Mouse (Mus musculus): ENCODE data around the gene Mag. TPM values are rescaled to one million over a fixed set of nuclear protein-coding genes. Genes with fewer than 3 reads are reported as not detected.

Gene Mag
- polyA plus RNA-seq (2012; rRNA removed), result 0.71 and 0.94 TPM in 2 replicates

DNA sequence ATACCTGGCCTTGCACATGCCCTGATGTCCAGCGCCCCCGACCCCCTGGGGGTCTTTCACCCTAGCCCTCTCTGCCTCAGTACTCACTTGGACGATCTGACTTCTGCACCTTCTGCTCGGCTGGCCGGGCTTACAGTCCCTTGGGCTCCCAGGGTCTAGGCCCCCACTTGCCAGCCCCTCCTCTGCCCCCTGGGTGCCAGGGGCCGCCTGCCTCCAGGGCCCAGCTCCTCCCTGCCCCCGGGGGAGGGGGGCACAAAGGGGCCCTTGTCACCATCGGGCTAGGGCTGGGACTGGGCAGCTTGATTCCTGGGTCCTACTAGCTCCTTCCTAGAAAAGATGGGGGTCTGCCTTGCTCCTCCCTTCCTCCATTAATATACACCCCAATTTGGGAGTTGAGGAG is at the start of gene Mag:
Gene Mag (minus strand): TSS at position 142 of the 400 bp plus-strand sequence.
- Histone ChIP-seq H3K36me3 (ENCODE audit: control insufficient read depth, insufficient read depth, low read length) (no peaks in the 10 kb centered on the region), H3K4me1 (ENCODE audit: control insufficient read depth, insufficient read depth, low read length) (no peaks in the 10 kb centered on the region), H3K27me3 (replicated peaks; ENCODE audit: control insufficient read depth, insufficient read depth, low read length) (no peaks in the 10 kb centered on the region), H3K27ac (ENCODE audit: insufficient read depth, low read depth, low read length) (no peak within 1 kb of the TSS), H3K4me3 (ENCODE audit: insufficient read depth, low read depth, low read length) (no peak within 1 kb of the TSS)
- 78% methylated on average over 7 of the region's 8 CpGs for WGBS
- TF ChIP-seq POLR2A (IDR thresholded peaks at IDR 0.05; ENCODE audit: low read depth, low read length) (no peak), CTCF (conservative IDR thresholded peaks at IDR 0.05; ENCODE audit: insufficient read depth, insufficient read length, low read depth, low read length) (no peak)
- no peak for DNase-seq

DNA sequence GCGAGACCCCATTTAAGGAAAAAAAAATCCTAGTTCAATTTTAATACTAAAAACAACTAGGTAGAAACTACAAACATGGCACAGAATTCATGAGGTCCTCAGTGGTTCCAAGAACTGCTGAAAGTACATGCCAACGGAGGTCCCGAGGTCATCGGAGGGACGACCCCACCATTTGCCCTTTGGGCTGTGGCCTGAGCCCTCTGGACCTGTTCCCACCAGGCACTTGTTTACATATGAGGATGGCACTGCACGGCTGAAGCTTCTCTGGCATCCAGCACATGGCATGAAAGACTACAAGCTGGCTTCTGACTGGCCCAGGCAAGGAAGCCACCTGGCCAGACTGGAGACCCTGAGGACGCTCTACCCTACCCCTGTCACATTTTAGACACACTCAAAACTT is 49.7 kb upstream of the Mag start:
- 79% methylated on average over 7 of the region's 7 CpGs for WGBS
- H3K4me1 ChIP-seq (ENCODE audit: control insufficient read depth, insufficient read depth, low read length), result no peaks in the 10 kb centered on the region
- no peaks in the 10 kb centered on the region for H3K27me3 ChIP-seq (replicated peaks; ENCODE audit: control insufficient read depth, insufficient read depth, low read length)
- no peaks in the 10 kb centered on the region for H3K36me3 ChIP-seq (ENCODE audit: control insufficient read depth, insufficient read depth, low read length)
- H3K27ac ChIP-seq (ENCODE audit: insufficient read depth, low read depth, low read length), result no peak overlapping the region
- TF ChIP-seq POLR2A (IDR thresholded peaks at IDR 0.05; ENCODE audit: low read depth, low read length) (no peak), CTCF (conservative IDR thresholded peaks at IDR 0.05; ENCODE audit: insufficient read depth, insufficient read length, low read depth, low read length) (no peak)
- no peak overlapping the region for H3K4me3 ChIP-seq (ENCODE audit: insufficient read depth, low read depth, low read length)
- peak; percentile 43 for DNase-seq

DNA sequence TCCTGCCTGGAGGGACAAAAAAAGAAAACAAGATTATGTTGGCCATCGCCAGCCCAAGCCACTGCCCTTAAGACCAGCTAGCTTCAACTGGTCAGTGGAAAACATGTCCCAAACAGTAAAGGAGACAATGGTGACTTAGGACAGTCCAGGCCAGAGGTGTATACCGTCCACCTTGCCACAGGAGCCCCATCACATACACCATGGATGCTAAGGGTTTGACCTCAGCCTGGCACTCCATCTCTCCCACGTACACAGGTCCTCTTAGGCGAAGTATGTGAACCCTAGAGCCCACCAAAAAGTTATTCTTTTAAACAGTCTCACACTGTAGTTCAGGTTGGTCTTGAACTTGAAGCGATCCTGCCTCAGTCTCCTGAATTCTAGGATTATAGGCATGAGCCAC is 48.2 kb upstream of the Mag start:
- Histone ChIP-seq H3K4me1 (ENCODE audit: control insufficient read depth, insufficient read depth, low read length) (peaks cover 5% of the 10 kb centered on the region; the same call in 1 of the 2 replicates), H3K36me3 (ENCODE audit: control insufficient read depth, insufficient read depth, low read length) (no peaks in the 10 kb centered on the region), H3K27me3 (replicated peaks; ENCODE audit: control insufficient read depth, insufficient read depth, low read length) (no peaks in the 10 kb centered on the region), H3K4me3 (ENCODE audit: insufficient read depth, low read depth, low read length) (no peak overlapping the region), H3K27ac (ENCODE audit: insufficient read depth, low read depth, low read length) (no peak overlapping the region)
- no peak for DNase-seq
- WGBS, result 91% methylated on average over 5 of the region's 5 CpGs
- no peak for TF ChIP-seq POLR2A (IDR thresholded peaks at IDR 0.05; ENCODE audit: low read depth, low read length)
- no peak for TF ChIP-seq CTCF (conservative IDR thresholded peaks at IDR 0.05; ENCODE audit: insufficient read depth, insufficient read length, low read depth, low read length)

DNA sequence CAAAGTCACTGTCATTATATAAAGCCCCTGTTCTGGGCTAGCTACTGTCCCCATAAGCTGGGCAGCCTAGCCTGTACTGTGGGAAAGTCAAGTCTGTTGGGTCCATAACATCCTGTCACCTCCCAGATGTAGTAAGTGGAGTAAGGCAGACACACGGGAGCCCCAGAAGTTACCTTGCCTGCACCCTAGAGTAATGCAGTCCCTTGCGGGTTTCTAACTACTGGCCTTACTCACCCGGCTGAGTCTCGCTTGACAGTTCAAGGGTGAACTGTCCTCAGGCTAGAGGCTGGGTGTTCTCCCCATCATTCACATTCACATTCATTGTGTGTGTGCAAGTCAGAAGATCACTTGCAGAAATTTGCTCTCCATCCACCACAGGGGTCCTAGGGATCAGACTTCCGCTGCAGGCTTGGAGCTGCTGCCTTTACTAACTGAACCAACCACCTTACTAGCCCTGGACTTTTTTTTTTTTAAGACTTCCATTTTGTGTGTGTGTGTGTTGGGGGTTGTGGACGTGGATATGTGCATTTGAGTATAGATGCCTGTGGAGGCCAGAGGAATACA is 45.2 kb upstream of the Mag start:
- H3K4me3 ChIP-seq (ENCODE audit: insufficient read depth, low read depth, low read length), result no peak overlapping the region
- TF ChIP-seq CTCF (conservative IDR thresholded peaks at IDR 0.05; ENCODE audit: insufficient read depth, insufficient read length, low read depth, low read length) (no peak), POLR2A (IDR thresholded peaks at IDR 0.05; ENCODE audit: low read depth, low read length) (no peak)
- no peak overlapping the region for H3K27ac ChIP-seq (ENCODE audit: insufficient read depth, low read depth, low read length)
- H3K27me3 ChIP-seq (replicated peaks; ENCODE audit: control insufficient read depth, insufficient read depth, low read length), result no peaks in the 10 kb centered on the region
- H3K36me3 ChIP-seq (ENCODE audit: control insufficient read depth, insufficient read depth, low read length), result no peaks in the 10 kb centered on the region
- peaks cover 5% of the 10 kb centered on the region; the same call in 1 of the 2 replicates for H3K4me1 ChIP-seq (ENCODE audit: control insufficient read depth, insufficient read depth, low read length)
- 83% methylated on average over 6 of the region's 6 CpGs for WGBS
- no peak for DNase-seq

DNA sequence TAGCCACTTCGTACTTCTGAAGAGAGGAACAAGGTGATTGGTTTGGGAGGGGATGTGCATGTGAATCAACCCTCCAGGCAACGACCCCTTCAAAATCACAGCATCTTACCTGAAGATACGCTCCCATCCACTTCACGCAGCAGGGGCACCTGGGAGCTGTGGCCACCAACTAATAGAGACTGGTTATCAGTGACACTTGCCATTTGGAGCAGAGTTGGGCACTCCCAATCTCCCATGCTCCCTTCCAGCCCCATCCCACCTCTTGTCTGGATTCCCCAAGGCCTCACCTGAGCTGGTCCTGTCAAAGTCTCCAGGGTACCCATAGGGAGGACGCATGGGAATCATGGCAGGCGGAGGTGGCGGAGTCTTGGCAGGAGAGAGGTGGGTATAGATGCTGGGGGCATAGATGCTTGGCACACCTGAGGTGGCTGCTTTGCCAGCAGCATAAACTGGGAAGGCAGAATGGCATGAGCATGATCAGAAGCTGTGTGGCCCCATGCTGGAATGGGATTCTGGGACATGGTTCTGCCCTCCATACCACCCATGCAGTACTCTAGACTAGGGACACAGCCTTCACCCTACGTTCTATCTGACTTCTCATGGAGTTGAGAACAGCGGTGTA is 44.3 kb upstream of the Mag start:
- H3K36me3 ChIP-seq (ENCODE audit: control insufficient read depth, insufficient read depth, low read length), result no peaks in the 10 kb centered on the region; the same call in 1 of the 2 replicates
- no peak for DNase-seq
- no peaks in the 10 kb centered on the region for H3K27me3 ChIP-seq (replicated peaks; ENCODE audit: control insufficient read depth, insufficient read depth, low read length)
- H3K27ac ChIP-seq (ENCODE audit: insufficient read depth, low read depth, low read length), result no peak overlapping the region
- TF ChIP-seq CTCF (conservative IDR thresholded peaks at IDR 0.05; ENCODE audit: insufficient read depth, insufficient read length, low read depth, low read length), result no peak
- no peak for TF ChIP-seq POLR2A (IDR thresholded peaks at IDR 0.05; ENCODE audit: low read depth, low read length)
- H3K4me3 ChIP-seq (ENCODE audit: insufficient read depth, low read depth, low read length), result no peak overlapping the region
- 96% methylated on average over 9 of the region's 9 CpGs for WGBS
- peaks cover 5% of the 10 kb centered on the region; the same call in 1 of the 2 replicates for H3K4me1 ChIP-seq (ENCODE audit: control insufficient read depth, insufficient read depth, low read length)

DNA sequence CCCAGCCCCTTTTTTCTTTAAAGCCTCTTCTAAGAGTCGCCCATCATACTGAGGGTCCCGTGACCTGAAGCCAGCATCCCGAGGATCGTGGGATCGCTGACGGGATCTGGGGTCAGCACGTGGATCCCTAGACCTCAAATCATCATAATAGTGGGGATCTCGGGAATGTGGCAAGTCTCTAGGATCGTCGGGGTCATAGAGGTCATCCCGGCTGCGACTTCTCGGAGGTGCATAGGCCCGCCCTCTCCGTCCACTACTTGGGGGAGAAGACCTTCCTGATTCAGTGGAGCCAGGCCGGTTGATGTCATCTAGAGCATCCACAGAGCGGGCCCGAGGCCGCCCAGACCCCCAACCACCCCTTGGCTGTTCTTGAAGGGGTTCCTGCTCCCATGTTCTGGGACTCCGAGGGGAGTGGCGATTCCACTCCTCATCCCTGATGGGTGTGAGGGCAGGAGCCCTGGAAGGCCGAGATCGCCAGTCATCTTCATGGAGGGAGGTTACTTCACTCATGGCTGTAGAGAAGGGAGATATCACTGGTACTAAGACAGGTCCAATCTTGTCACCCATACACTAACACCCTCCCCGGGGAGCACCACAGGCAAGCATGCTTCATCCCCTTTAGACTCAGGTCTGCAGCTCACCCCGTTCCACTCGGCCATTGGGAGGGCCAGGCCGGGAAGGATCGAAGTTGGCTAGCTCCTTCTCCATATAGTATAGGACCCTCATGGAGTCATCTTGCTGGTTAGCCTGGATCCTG is 43.6 kb upstream of the Mag start:
- TF ChIP-seq CTCF (conservative IDR thresholded peaks at IDR 0.05; ENCODE audit: insufficient read depth, insufficient read length, low read depth, low read length) (no peak), POLR2A (IDR thresholded peaks at IDR 0.05; ENCODE audit: low read depth, low read length) (peak; percentile 6)
- no peaks in the 10 kb centered on the region for H3K27me3 ChIP-seq (replicated peaks; ENCODE audit: control insufficient read depth, insufficient read depth, low read length)
- no peaks in the 10 kb centered on the region; the same call in 1 of the 2 replicates for H3K36me3 ChIP-seq (ENCODE audit: control insufficient read depth, insufficient read depth, low read length)
- peak overlapping the region; percentile 95 for H3K4me3 ChIP-seq (ENCODE audit: insufficient read depth, low read depth, low read length)
- H3K4me1 ChIP-seq (ENCODE audit: control insufficient read depth, insufficient read depth, low read length), result peaks cover 5% of the 10 kb centered on the region; the same call in 1 of the 2 replicates
- no peak for DNase-seq
- WGBS, result 64% methylated on average over 28 of the region's 28 CpGs
- H3K27ac ChIP-seq (ENCODE audit: insufficient read depth, low read depth, low read length), result peak overlapping the region; percentile 100

GRCm38 (mm10) chr7:30957367-30957783 is 42.7 kb upstream of the Mag start:
- TF ChIP-seq CTCF (conservative IDR thresholded peaks at IDR 0.05; ENCODE audit: insufficient read depth, insufficient read length, low read depth, low read length), result no peak
- TF ChIP-seq POLR2A (IDR thresholded peaks at IDR 0.05; ENCODE audit: low read depth, low read length), result peak; percentile 64
- peak overlapping the region; percentile 100 for H3K27ac ChIP-seq (ENCODE audit: insufficient read depth, low read depth, low read length)
- no peaks in the 10 kb centered on the region for H3K27me3 ChIP-seq (replicated peaks; ENCODE audit: control insufficient read depth, insufficient read depth, low read length)
- WGBS, result under 1% methylated on average over 43 of the region's 43 CpGs
- DNase-seq, result peak; percentile 95
- H3K4me3 ChIP-seq (ENCODE audit: insufficient read depth, low read depth, low read length), result peak overlapping the region; percentile 95
- H3K4me1 ChIP-seq (ENCODE audit: control insufficient read depth, insufficient read depth, low read length), result peaks cover 5% of the 10 kb centered on the region; the same call in 1 of the 2 replicates
- peaks cover 2% of the 10 kb centered on the region; the same call in 1 of the 2 replicates for H3K36me3 ChIP-seq (ENCODE audit: control insufficient read depth, insufficient read depth, low read length)
